Mouse (Mus musculus): ENCODE measurements at regions not wholly inside any gene's neighbourhood (a gene's known extent, or its start where the extent isn't known, plus 50 kb on each side); places are given as distances from the start of the nearest gene placed in this dataset.

DNA sequence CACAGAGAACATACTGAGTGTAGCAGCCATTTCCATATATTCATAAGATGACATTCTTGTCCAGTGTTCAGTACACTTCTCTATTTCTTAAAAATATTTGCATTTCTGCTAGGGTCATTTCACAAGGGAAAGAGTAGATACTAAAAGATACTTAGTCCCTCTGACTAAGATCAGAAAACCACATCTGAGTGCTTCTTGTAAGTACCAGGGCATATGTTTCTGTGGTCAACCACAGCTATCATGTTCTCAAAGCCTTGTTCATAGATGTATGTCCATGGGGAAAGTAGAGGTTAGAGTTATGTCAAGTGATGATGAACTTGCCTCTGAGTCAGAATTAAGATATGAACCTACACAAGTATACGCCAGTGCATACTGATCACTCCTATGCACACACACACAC lies 279.2 kb upstream of the Clnk start:
- no peak for DNase-seq

DNA sequence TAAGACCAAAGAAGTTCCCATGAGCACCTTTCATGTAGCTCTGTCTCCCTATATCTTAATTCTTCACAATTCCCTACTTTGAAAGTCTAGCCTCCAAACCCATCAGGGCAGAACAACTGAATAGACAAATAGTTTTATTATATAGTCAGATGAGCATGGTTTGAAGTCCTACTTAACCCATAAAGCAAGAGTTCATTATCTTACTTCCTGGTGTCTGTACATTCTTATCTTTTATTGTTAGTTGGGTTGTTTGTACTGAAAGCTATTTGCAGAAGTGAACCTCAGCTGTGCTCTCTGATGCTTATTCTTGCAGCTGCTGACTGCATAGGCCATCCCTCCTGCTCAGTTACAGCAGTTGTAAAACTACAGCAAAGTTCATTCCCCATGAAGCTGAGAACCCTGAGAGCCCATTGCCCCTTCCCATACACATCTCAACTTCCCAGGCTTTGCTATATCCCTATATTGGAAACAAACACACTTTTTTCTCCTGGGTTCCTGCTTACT lies 276.7 kb upstream of the Clnk start:
- no peak for DNase-seq

DNA sequence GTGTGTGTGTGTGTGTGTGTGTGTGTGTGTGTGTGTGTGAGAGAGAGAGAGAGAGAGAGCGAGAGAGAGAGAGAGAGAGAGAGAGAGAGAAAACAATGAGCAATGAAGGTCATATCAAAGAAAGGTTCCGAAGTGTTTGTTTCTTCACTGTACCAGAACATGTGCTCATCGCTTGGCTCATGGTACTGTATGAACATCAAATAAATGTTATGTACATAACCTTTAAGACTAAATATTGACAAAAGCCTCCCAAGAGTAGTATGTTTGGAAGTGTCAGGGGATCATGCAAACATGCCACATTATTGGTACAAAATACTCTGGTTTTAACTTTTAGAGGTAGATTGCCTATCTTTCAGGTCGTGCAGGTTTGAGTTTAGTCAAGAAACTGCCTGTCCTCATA lies 275.3 kb upstream of the Clnk start:
- DNase-seq, result no peak

DNA sequence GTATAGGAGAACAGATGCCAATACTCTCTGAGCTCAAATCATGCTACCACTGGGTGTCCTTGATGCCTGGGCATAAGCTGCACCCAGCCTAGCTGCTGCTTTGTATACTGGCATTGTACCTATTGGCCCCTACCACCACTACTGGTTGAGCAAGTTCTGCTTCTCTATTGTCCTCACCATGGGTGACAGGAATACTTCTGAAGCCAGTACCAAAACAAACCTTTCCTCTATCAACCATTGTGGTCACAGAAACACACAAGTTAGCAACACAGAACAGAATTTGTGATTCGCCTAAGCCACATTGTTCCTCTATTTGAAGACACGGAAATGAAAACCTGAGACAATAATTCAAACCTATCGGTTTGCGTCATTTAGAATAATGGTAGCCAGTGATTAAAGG lies 274.3 kb upstream of the Clnk start:
- DNase-seq, result no peak

DNA sequence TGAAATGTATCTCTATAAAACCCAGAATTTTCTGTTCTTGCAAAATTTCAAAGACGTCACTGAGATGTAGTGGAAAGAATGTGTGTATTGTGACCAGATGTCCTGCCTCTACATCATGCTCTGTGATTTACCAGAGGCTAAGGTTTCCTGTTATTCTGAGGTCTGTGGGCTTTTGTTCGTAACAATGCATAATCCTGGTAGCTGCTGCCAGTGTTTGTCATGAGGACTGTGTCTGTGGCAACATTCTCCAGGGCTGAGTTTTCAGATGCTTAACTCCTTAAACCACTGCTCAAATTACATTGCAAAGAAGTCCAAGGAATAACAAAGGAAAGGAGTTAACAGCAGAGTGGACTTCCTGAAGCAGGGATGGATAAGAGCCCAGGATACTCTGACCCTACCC lies 269.0 kb upstream of the Clnk start:
- DNase-seq, result no peak

DNA sequence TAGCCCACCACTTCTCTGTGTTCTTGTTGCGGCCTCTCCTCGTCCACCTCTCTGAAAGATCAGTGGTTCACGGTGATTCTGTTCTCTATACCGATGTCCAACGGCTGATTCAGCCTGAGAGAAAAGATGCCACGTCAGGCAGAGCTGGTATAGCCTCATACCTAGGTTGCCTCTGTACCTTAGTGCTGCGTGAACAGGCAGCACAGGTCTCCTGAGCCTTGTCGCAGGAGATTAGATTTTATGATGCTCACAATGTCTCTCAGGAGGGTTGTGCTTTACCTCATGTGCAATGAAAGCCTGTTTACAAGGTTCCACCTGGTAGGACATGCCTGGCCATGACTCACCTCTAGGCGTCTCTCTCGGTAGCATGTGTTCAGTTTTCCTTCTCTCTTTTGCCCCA lies 267.6 kb upstream of the Clnk start:
- no peak for DNase-seq

DNA sequence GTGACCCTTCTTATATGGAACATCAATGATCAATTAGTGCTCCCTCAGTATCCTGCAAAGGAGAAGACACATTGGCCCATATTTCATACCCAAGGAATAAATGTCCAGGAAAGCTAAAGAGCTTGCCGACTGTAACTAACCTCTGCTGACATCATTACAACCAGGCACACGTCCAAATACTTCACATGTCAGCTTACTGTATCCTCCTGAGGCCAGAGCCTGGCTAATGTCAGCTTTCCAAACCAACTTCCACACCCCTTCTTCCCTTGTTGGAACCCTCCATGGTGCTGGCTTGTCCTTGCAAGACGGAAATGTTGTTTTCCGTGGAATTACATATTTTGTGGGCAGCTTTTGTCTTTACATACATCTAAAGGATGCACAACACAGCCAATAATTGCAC lies 267.0 kb upstream of the Clnk start:
- no peak for DNase-seq

DNA sequence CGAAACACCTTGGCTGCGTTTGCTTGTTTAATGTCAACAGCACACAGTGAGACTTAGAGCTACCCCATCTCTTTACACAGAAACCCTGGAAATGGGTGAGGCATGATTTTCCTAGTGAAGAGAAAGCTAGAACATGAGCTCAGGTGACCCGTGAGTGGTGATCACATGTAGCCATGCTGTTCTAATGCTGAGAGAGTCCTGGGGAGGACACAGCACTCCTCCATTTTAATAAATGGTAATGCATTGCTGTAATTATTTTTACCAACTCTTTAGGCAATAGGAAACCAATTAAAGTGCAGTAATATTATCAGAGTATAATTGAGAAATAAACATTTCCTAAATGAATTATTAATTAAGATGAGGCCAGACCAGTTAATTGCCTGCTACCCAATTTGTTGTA lies 261.8 kb upstream of the Clnk start:
- no peak for DNase-seq

DNA sequence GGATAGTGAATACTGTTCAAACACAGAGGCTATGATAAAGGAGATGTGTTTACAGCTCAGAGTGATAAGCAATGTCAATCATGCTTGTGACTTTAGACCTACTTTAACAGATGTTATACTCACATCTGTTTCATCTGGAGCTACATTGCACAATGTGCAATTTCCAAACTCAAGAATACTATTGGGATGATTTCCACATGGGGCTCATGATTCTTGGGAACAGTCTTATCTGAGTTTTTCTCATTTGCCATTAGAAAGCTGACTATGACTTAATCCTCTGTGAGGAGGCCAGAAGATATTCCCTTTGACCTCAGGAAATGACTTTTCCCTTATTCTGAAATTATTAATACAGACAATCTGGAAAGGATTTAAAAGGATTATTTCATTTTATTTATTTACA lies 252.3 kb upstream of the Clnk start:
- no peak for DNase-seq

DNA sequence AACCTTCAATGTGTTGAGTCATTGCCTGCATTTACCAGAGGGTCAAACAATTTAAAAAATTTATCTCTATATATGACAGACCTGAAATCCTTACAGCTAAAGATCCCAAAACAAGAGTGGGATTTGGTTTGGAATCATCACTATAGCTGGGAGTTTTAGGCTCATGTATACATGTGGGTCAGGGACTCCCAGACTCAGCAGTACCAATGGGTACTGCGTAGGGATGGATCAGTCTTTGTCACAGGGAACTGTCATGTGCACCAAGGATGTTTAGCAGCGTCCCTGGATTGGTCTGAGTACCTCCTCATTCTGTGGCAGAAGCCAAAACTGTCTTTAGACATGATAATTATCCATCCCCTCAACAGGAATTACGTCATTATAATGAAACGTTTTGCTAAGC lies 250.2 kb upstream of the Clnk start:
- no peak for DNase-seq

DNA sequence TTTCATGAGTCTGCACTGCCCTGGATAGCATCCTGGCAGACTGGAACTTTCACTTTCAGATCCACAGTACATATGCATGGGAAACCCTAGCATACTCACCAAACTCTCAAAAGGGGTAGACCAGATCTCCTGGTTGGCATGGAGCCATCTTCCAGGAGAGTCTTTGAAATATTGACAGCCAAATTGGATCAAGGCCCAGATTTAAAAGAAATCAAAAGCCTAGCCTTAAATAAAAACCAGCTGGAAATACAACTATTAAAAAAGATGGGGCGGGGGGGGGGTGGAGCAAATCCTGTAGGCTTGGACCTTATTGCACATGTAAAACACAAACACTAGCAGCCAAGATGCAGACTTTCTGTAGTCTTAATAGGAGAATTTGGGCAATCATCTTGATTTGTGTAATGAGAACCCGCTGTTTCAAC lies 249.7 kb upstream of the Clnk start:
- DNase-seq, result no peak

DNA sequence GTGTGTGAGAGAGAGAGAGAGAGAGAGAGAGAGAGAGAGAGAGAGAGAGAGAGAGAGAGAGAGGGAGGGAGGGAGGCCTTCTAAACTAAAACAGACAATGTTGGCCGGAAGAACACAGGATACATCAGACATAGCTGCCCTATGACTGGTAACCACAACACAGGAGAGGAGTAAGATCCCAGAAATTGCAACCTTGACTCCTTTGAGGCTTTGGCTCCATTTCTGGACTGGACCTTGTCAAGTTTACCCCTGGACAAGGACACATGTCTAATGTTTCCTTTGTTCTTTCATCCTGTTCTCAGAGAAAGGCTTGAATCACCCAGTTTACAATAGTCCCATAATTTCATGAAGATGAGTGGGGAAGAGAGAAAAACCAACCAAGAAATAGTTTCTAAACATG lies 233.7 kb upstream of the Clnk start:
- DNase-seq, result no peak

DNA sequence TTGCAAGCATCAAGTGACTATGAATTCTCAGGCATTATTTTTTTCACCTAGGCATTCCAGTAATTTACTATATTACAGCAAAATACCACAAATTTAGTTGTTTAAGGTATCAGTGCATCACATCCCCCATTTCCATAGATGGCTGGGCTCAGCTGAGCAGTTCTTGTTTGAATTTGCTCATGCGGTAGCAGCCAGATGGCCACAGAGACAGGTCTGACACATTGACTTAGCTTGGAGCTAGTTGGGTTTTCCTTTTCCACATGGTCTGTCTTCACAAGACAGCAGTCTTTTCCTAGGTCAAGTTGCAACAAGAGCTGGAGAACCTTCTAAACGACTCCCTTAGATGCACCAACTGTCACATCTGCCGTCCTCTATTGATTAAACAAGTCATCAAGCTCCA lies 232.9 kb upstream of the Clnk start:
- DNase-seq, result no peak

DNA sequence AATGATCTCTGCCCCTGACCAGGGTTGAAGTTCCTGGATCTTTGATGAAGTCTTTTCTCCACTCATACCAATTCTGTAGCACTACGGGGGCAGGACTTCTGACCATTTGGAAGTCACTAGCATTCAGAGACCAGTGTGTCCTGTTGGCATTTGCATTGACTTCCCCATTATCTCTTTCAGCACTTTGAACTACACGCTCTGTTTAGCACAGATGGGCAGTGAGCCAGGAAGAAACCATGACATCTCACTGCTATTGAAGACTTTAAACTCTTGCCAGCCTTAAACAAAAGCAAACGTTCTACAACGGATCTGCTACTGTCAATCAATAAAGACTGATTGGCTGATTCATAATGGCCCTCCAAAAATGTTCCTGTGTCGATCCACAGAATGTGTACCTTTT lies 222.5 kb upstream of the Clnk start:
- peak; percentile 3 for DNase-seq

DNA sequence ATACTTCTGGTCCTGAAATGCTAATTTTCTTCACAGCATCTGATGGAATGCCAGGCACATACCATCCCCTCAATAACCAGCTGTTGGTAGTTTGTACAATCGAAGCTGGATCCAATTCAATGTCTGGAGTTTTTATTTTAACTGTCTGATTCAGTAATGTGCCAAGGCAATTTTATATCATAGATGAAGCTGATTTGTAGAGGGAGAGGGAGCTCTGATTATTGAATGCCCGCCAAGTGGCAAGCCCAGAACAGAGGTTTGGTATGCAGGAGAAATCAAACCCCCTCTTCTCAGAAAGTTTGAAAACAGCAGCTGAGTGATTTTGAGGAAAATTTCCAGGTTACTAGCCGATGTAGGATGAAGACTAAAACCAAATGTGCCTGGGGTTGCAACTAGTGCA lies 218.3 kb upstream of the Clnk start:
- no peak for DNase-seq

DNA sequence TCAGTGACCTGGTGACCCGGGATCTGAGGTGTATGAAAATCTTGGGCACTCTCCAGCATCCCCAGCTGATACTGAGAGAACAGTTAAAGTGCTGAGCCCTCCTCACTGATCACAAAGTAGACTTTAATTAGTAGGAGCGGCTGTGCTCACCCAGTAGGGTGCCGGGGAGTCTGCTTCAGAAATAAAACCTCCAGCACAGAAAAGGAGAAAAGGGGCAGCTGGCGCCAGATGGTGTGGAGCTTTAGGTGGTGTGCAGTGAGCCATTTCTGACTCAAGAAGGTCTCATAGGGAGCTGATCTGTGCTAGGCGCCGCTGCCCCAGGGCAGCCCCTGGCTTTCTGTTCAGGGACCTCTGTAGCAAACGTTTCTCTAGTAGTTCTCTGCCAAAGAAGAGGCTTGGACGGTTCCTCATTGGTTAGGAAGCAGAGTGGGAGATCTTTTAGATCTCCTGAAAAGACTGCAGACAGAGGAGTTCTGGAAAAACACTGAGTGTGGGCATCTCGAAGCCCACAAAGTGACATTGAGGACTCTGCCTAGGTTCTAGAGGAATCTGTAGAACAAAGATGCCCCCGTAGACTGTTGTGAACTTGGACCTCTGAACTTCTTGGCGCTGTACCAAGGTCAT lies 200.1 kb upstream of the Clnk start:
- no peak for DNase-seq

DNA sequence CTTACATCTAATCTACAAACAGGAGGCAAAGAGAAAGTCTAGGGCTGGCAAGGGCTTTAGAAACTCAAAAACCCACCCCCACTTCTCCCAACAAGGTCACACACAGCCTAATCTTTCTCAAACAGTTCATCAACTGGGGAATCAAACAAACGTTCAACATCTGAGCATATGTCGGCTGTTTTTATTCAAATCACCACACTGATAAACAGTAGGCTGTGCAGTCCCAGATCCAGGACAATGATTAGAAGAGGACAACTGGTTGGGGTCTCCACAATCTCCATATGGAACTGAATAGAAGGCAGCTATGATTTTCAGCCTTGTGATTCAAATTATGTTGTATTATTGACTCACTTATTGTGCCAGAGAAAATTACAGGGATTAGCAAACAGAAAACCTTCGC lies 193.1 kb upstream of the Clnk start:
- no peak for DNase-seq

DNA sequence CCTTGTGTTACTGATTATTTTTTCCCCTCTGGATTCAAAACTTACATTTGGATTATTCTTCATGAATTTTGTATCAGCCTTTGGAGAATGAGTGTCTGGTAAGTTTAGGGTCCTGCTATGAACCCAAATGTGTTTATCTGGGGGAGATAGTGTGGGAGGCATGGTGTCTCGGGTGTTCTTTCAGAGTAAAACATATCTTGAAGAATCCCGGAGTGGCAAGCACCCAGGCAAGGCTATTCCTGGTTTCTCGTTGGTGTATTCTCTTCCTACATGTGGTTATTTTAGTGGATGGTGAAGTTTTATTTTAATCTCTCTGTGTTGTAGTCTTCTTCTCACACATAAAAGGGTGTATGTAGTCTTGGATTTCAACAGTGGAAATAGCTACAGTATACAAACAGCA lies 186.4 kb upstream of the Clnk start:
- DNase-seq, result no peak

DNA sequence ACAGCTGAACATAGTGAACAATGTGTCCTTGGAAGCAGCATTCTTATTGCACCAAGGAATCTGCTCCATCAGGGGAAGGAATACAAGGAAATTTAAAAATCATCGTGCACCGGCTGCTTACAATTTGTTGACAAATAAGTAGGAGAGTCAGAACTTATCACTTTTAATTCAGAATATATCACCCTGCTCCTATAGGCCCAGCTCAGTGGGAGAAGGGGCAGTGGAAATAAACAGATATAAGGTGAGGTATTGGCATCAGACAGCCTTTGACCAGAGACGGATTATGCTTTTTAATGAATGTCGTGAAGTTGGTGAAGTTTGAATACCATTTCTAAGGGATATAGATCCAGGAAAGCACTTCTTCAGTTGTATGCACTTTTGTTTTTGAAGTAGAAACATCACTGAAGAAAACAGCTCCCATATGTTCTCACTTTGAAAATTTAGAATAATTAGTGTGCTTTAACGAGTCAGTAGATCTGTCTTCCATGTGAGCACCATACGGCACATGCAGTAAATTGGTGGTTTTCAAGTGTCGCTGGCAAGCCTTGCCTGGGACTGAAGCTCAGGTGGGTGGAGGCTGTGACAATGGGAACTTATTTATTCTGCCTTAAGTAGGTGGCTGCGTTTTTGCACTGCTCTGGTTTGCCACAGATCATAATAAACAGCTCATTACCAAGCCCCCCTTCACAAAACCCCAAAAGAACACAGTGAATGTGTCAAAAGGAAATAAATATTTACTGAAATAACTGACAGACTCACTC lies 176.1 kb upstream of the Clnk start:
- DNase-seq, result no peak

DNA sequence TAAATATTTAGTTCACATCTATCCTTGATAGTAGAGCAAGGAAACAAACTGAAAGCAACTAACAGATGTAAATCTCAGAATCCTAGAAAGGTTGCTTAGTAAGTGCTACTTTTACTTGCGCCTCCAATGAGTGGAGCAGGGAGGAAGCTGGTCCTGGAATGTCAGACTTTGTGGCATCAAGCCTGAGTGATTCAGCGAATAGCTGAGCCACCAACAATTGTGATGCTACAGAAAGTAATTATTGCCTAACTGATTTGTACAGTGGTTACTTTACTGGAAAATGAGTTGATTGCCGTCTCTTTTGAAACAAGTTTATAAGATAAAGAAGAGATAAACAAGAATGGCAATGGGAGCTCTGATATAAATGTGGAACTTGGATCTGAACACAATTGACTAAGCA lies 173.9 kb upstream of the Clnk start:
- no peak for DNase-seq

DNA sequence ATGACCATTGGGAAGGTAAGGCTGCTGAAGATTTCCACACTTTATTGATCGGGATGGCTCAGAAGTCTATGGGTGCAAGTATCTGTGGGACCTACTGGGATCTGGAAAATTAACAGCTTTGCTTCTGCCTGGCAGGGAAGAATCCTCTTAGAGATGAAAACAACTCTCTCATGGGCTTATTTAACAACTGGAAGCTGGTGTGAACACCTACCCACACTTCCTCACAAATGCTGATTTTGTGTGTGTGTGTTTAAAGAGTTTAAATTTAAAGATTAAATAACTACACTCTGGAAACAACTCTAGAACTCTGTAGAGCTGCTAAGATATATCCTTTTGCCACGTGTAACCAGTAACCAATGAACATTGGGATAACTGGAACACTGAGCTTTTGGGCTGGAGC lies 172.5 kb upstream of the Clnk start:
- no peak for DNase-seq

DNA sequence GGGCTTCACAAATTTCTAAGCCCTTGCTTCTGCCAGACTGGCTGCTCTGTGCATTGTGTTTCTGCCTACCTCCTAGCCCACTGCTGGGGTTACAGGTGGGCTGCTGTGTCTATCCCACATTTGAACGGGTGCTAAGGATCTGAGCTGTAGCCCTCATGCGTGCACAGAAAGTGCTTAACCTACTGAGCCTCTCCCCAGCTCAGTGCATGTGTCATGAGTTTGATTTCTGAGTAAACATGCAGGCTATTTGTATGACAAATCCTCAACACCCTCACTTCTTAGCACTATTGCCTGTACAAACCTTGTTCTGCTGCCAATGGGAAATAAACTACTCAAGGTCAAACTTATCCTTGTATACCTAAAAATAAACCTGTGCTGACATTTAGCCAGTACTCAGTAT lies 163.9 kb upstream of the Clnk start:
- DNase-seq, result no peak

DNA sequence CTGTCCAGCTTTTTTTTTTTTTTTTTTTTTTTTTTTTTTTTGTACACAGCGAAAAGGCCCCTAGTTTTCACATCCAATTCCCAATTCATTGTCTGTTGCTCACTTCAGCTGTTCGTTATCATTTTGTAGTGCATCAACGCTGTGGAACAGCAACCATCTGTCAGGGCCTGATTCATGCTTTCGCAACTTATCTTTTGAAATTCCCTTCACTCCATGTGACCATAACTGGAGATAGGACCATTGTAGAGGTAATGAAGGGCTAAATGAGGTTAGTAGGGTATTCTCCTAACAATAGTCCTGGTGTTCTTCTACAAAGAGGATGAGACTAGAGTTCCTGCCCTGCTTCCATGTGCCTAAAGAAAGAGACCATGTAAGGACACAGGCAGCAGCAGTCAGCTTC lies 146.6 kb upstream of the Clnk start:
- no peak for DNase-seq

DNA sequence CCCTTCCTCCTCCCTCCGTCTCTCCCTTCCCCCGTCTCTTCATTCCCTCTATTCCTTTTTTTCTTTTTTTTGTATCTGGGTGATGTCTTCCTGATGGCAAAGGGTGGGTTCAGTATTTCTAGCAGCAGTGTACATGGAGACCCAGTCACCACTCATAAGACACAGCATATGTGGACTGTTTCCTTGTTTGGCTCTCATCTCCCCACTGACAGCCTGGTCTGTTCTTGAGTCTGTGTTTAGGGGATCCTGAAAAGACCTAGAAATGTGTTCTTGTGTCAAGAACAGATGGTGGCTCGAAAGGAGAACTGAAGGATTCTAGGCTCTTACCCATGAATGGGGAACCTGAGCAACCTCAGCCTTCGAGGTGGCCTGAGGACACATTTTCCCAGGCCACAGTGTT lies 124.0 kb upstream of the Clnk start:
- no peak for DNase-seq

DNA sequence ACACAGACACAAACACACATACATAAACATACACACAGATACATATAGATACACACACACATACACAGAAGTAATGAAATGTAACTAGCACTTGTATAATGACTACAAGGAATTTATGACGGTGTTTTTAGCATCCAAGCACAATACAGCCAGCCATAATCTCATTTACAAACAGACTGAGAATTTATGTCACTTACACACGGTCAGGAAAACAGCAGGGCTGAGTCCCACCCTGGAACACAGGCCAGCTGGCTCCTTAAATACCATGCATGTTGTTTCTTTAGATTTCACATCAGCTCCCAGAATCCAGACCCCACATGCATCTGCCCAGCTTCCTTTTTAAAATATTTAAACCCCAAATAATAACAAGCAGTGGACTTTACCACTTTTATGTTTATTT lies 123.1 kb upstream of the Clnk start:
- no peak for DNase-seq
